Mouse (Mus musculus) midbrain, embryonic 12.5 days (tissue): ENCODE measurements around the gene Bmyc. TPM values are rescaled to one million over a fixed set of nuclear protein-coding genes. Genes with fewer than 3 reads are reported as not detected.

ENCODE experiments used
- ATAC-seq: fragments of 200-750 bp; cut with Nextera tagmentation; 2 replicates; pipeline ENCODE4 v1.8.0; 2017; ENCODE audit warnings: low read depth, moderate TSS enrichment, moderate library complexity; ENCODE audit not compliant: low FRiP score
- H3K27ac ChIP-seq: fragments of 300-500 bp; sonication (generic); replicated peaks from 2 replicates; pipeline ENCODE4 v1.5.1; 2016; ENCODE audit warnings: mild to moderate bottlenecking
- H3K27me3 ChIP-seq: fragments of 300-500 bp; sonication (generic); 2 replicates; pipeline ENCODE4 v1.6.1; 2016; ENCODE audit warnings: mild to moderate bottlenecking
- H3K36me3 ChIP-seq: fragments of 300-500 bp; sonication (generic); 2 replicates; pipeline ENCODE4 v1.6.1; 2016
- H3K4me1 ChIP-seq: fragments of 300-500 bp; sonication (generic); 2 replicates; pipeline ENCODE4 v1.6.1; 2016
- H3K4me2 ChIP-seq: fragments of 300-500 bp; sonication (generic); replicated peaks from 2 replicates; pipeline ENCODE4 v1.6.1; 2016; ENCODE audit warnings: mild to moderate bottlenecking, moderate library complexity
- H3K4me3 ChIP-seq: fragments of 300-500 bp; sonication (generic); 2 replicates; pipeline ENCODE4 v1.5.1; 2016; ENCODE audit warnings: mild to moderate bottlenecking
- H3K9ac ChIP-seq: fragments of 300-500 bp; sonication (generic); replicated peaks from 2 replicates; pipeline ENCODE4 v1.6.1; 2016; ENCODE audit warnings: mild to moderate bottlenecking, moderate library complexity
- H3K9me3 ChIP-seq: fragments of 300-500 bp; sonication (generic); 2 replicates; pipeline ENCODE4 v1.6.1; 2016; ENCODE audit warnings: mild to moderate bottlenecking
- WGBS: fragments of 180-500 bp; shearing (Covaris S2); methylation state at CpG from one replicate; pipeline ENCODE4 v1.1.7; 2016; 5-methylcytosine and 5-hydroxymethylcytosine counted together
- polyA plus RNA-seq: library from polyadenylated mRNA; unstranded; fragments of >200 nt; fragmentation: Nextera tagmentation; extraction: Ambion mirVana; gene quantifications from 2 replicates; pipeline ENCODE4 v1.2.1, GENCODE M21; 2016

The Bmyc gene
- polyA plus RNA-seq, 1 experiment from 2014 or later = 76.1 TPM

GRCm38 (mm10) chr2:25741671-25742070, 35.1 kb downstream of the Bmyc start:
- H3K27ac ChIP-seq = no peak overlapping the region
- no peaks in the 10 kb centered on the region for H3K9me3 ChIP-seq
- H3K36me3 ChIP-seq = no peaks in the 10 kb centered on the region
- H3K4me1 ChIP-seq = no peaks in the 10 kb centered on the region
- no peak overlapping the region for H3K9ac ChIP-seq
- no peak overlapping the region for H3K4me3 ChIP-seq
- 79% methylated on average over 1 of the region's 1 CpGs for WGBS
- no peak for ATAC-seq
- H3K4me2 ChIP-seq = no peak overlapping the region
- H3K27me3 ChIP-seq = no peaks in the 10 kb centered on the region

GRCm38 (mm10) chr2:25754201-25754600, 47.7 kb downstream of the Bmyc start:
- Histone ChIP-seq H3K9me3 (0 out of 2 replicates have a peak, but pooled peaks cover 3% of the 10 kb centered on the region), H3K4me3 (no peak overlapping the region), H3K27me3 (no peaks in the 10 kb centered on the region), H3K4me1 (no peaks in the 10 kb centered on the region), H3K36me3 (no peaks in the 10 kb centered on the region), H3K27ac (no peak overlapping the region), H3K4me2 (no peak overlapping the region), H3K9ac (no peak overlapping the region)
- no peak for ATAC-seq
- WGBS = 100% methylated on average over 1 of the region's 1 CpGs

Other genes starting within 250 kb of the Bmyc start
- 2.5 and 2.9 TPM in 2 replicates for gene Clic3, start 249.9 kb upstream of the Bmyc start, polyA plus RNA-seq
- 42.9 and 48.6 TPM in 2 replicates for gene Paxx, start 245.6 kb upstream of the Bmyc start, polyA plus RNA-seq
- 1.5 and 1.8 TPM in 2 replicates for gene Ptgds, start 236.7 kb upstream of the Bmyc start, polyA plus RNA-seq
- not detected in 2 replicates for gene Lcn12, start 212.8 kb upstream of the Bmyc start, polyA plus RNA-seq
- gene Fbxw5, start 206.0 kb upstream of the Bmyc start, polyA plus RNA-seq = 104 and 112 TPM in 2 replicates
- gene C8g, start 205.0 kb upstream of the Bmyc start, polyA plus RNA-seq = 5.1 and 5.3 TPM in 2 replicates
- gene Traf2, start 159.8 kb upstream of the Bmyc start, polyA plus RNA-seq = 32.3 and 32.4 TPM in 2 replicates
- 362 and 366 TPM in 2 replicates for gene Edf1, start 148.9 kb upstream of the Bmyc start, polyA plus RNA-seq
- gene Mamdc4, start 131.9 kb upstream of the Bmyc start, polyA plus RNA-seq = 5.1 and 7.2 TPM in 2 replicates
- 166 and 173 TPM in 2 replicates for gene Phpt1, start 131.5 kb upstream of the Bmyc start, polyA plus RNA-seq
- gene Ajm1, start 125.0 kb upstream of the Bmyc start, polyA plus RNA-seq = 1.8 and 1.9 TPM in 2 replicates
- 69.3 and 71.0 TPM in 2 replicates for gene Rabl6, start 98.2 kb upstream of the Bmyc start, polyA plus RNA-seq
- 0.20 and 0.36 TPM in 2 replicates for gene Ccdc183, start 89.1 kb upstream of the Bmyc start, polyA plus RNA-seq
- gene Tmem141, start 84.7 kb upstream of the Bmyc start, polyA plus RNA-seq = 15.4 and 20.7 TPM in 2 replicates
- gene Fcna, start 78.7 kb upstream of the Bmyc start, polyA plus RNA-seq = 1.6 and 2.2 TPM in 2 replicates
- gene Lcn8, start 53.6 kb upstream of the Bmyc start, polyA plus RNA-seq = not detected in 2 replicates
- gene Lcn5, start 48.8 kb upstream of the Bmyc start, polyA plus RNA-seq = not detected in 2 replicates
- not detected in 2 replicates for gene Lcn6, start 30.0 kb upstream of the Bmyc start, polyA plus RNA-seq
- not detected in 2 replicates for gene Lcn10, start 24.0 kb upstream of the Bmyc start, polyA plus RNA-seq
- gene Obp2a, start 6.7 kb upstream of the Bmyc start, polyA plus RNA-seq = not detected in 2 replicates
- gene Obp2b, start 30.3 kb downstream of the Bmyc start, polyA plus RNA-seq = not detected in 2 replicates
- gene Lcn3, start 58.8 kb downstream of the Bmyc start, polyA plus RNA-seq = not detected in 2 replicates
- not detected in 2 replicates for gene Lcn11, start 70.3 kb downstream of the Bmyc start, polyA plus RNA-seq
- gene Gm13539, start 75.5 kb downstream of the Bmyc start, polyA plus RNA-seq = not detected in 2 replicates
- not detected in 2 replicates for gene Glt6d1, start 109.1 kb downstream of the Bmyc start, polyA plus RNA-seq
- gene Lcn9, start 116.4 kb downstream of the Bmyc start, polyA plus RNA-seq = not detected in 2 replicates
- not detected in 2 replicates for gene Sohlh1, start 140.5 kb downstream of the Bmyc start, polyA plus RNA-seq
- gene Kcnt1, start 157.0 kb downstream of the Bmyc start, polyA plus RNA-seq = 2.4 TPM in 2 replicates